Mouse (Mus musculus) spleen, adult 2 months (tissue): ENCODE measurements around the gene Fbxl4. TPM values are rescaled to one million over a fixed set of nuclear protein-coding genes. Genes with fewer than 3 reads are reported as not detected.

Experiments
- DNase-seq, 2 experiments: peaks; one replicate each; pipeline versions ENCODE4 v3.0.0 to v3.0.0-alpha.2; 2012 to 2021; ENCODE audit warnings: low spot score in 2 of 2, low read depth in 1 of 2
- H3K27ac ChIP-seq: fragments of 200-500 bp; 2 replicates; pipeline ENCODE4 v1.5.1; 2012; ENCODE audit warnings: low read length, inconsistent platforms; ENCODE audit not compliant: insufficient read depth
- H3K27me3 ChIP-seq: fragments of 200-500 bp; 2 replicates; pipeline ENCODE4 v1.6.1; 2012; ENCODE audit warnings: mild to moderate bottlenecking, moderate library complexity, low read length, inconsistent platforms; ENCODE audit not compliant: control insufficient read depth, insufficient read depth
- H3K36me3 ChIP-seq: fragments of 200-500 bp; 2 replicates; pipeline ENCODE4 v1.6.1; 2012; ENCODE audit warnings: mild to moderate bottlenecking, low read length, inconsistent platforms; ENCODE audit not compliant: control insufficient read depth, insufficient read depth
- H3K4me1 ChIP-seq: fragments of 200-500 bp; 2 replicates; pipeline ENCODE4 v1.6.1; 2011; ENCODE audit warnings: inconsistent platforms; ENCODE audit not compliant: control insufficient read depth, insufficient read depth, insufficient read length
- H3K4me3 ChIP-seq: fragments of 200-500 bp; 2 replicates; pipeline ENCODE4 v1.5.1; 2011; ENCODE audit warnings: mild to moderate bottlenecking, inconsistent platforms; ENCODE audit not compliant: insufficient read depth, insufficient read length; ENCODE audit errors: extremely low read depth
- CTCF ChIP-seq: fragments of 200-500 bp; IDR thresholded peaks from 2 replicates; pipeline ENCODE4 v1.5.1; 2011; ENCODE audit warnings: mild to moderate bottlenecking, inconsistent platforms; ENCODE audit not compliant: insufficient read depth, insufficient read length, insufficient replicate concordance; ENCODE audit errors: extremely low read depth
- POLR2A ChIP-seq: fragments of 200-500 bp; IDR thresholded peaks from 2 replicates; pipeline ENCODE4 v1.6.1; 2011; ENCODE audit warnings: low read depth, low read length, inconsistent platforms
- WGBS: fragments of 180-500 bp; shearing (Covaris S2); methylation state at CpG from one replicate; pipeline ENCODE4 v1.1.7; 2018; 5-methylcytosine and 5-hydroxymethylcytosine counted together
- polyA plus RNA-seq: library from polyadenylated mRNA; depleted of rRNA; stranded (reverse); fragments of >200 nt; gene quantifications from 2 replicates; pipeline ENCODE4 v1.2.3, GENCODE M21; 2012

The Fbxl4 gene
- polyA plus RNA-seq, 1 experiment: 8.9 TPM

DNA sequence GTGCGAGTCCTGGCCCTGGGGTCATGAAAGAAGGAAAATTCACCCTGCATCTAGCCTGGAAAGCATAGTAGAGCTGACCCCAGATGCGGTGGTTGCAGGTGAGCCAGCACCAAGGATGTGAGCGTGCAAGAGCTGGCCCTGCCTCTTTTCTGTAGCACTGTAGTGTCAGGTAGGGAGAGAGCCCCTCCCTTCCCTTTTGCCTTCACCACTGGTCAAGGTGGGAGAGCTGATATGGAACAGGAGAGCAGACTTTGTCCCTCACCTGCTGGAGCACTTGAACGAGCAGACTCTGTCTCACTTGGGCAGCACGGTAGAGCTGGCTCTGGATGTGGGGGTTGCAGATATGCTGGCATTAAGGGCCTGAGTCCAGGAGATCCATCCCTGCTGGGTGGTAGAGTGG is 39.7 kb downstream of the Fbxl4 start:
- no peak overlapping the region for H3K27ac ChIP-seq
- no peak for DNase-seq
- WGBS: 92% methylated on average over 5 of the region's 5 CpGs
- no peak for TF ChIP-seq POLR2A
- no peak for TF ChIP-seq CTCF
- H3K27me3 ChIP-seq: no peaks in the 10 kb centered on the region
- no peaks in the 10 kb centered on the region for H3K36me3 ChIP-seq
- H3K4me1 ChIP-seq: peaks cover 7% of the 10 kb centered on the region; the same call in 1 of the 2 replicates
- no peak overlapping the region for H3K4me3 ChIP-seq

DNA sequence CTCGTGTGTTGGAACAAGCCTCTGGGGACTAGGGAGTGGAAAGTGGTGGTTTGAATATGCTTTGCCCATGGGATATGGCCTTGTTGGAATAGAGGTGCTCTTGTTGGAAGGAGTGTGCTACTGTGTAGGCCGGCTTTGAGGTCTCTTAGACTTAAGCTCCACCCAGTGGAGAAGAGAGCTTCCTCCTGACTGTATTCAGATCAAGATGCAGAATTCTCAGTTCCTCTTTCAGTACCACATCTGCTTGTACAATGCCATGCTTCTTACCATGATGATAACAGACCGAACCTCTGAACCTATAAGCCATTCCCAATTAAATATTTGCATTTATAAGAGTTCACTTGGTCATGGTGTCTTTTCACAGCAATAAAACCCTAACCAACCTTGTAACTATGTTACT is 44.7 kb downstream of the Fbxl4 start:
- TF ChIP-seq CTCF (peak; percentile 4; the same call in 1 of the 2 replicates), POLR2A (no peak)
- peak; percentile 28 to 57 for DNase-seq
- H3K27ac ChIP-seq: no peak overlapping the region
- H3K4me1 ChIP-seq: peaks cover 7% of the 10 kb centered on the region; the same call in 1 of the 2 replicates
- no peak overlapping the region for H3K4me3 ChIP-seq
- no peaks in the 10 kb centered on the region for H3K27me3 ChIP-seq
- peaks cover 2% of the 10 kb centered on the region for H3K36me3 ChIP-seq
- 21% methylated on average over 3 of the region's 3 CpGs for whole genome bisulfite sequencing

DNA sequence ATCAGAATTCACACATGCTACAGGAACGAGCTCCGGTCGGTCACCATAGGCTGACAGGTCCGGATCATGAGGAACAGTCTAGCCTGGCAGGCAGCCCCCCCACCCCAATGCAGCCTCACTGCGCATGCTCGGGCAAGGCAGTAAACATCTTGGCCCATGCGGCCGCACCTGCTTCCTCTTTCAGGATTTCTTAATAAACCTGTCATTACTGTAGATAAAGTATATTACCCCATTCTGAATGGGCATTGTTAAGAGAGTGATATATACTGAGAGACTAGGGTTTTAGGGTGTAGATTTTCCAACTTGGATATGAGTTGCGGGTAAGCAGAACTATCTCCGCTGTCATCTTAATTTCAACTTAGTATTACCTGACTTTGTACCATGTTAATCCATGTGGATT is 45.6 kb downstream of the Fbxl4 start:
- Histone ChIP-seq H3K27ac (no peak overlapping the region), H3K4me1 (peaks cover 6% of the 10 kb centered on the region; the same call in 1 of the 2 replicates), H3K4me3 (no peak overlapping the region), H3K36me3 (peaks cover 2% of the 10 kb centered on the region), H3K27me3 (no peaks in the 10 kb centered on the region)
- no peak for DNase-seq
- TF ChIP-seq POLR2A (no peak), CTCF (no peak)
- 78% methylated on average over 10 of the region's 10 CpGs for WGBS

DNA sequence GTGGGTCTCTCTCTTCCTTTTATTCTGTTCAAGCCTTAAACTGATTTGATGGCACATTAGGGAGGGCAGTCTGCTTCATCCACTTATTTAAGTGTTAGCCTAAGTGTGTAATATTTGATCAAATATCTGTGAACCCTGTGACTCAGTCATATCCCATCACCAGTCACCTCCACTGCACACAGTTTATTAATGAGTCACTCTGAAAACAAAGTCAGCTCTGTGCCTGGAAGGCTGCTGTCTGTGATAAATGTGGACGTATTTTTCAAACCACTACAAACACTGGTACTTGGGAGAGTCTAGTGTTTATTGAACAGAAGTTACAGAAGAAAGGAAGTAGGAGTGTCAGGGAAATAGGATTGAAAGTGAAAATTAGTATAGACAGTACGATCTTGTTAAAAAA is 63.3 kb downstream of the Fbxl4 start:
- DNase-seq: no peak
- no peaks in the 10 kb centered on the region for H3K27me3 ChIP-seq
- no peak overlapping the region for H3K27ac ChIP-seq
- WGBS: 66% methylated on average over 2 of the region's 2 CpGs
- no peaks in the 10 kb centered on the region for H3K4me1 ChIP-seq
- H3K4me3 ChIP-seq: no peak overlapping the region
- peaks cover 3% of the 10 kb centered on the region; the same call in 1 of the 2 replicates for H3K36me3 ChIP-seq
- TF ChIP-seq POLR2A: no peak
- no peak for TF ChIP-seq CTCF

DNA sequence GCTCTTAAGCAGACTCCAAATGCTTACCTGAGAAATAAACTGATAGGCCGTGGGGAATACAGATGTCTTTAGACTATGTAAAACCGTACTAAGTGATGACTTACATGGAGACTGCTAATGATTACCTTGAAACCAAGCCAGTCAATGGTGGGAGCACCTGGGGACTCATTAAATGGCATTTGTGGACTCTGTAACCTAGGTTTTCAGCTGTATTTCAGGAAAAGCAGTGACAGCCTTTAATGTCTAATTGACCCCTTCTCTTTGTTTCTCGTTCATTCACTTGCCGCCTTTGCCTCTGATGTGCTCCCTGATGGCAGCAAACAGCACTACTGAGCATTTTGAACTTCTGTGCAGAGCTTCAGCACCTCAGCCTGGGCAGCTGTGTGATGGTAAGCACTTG is 65.1 kb downstream of the Fbxl4 start:
- Histone ChIP-seq H3K36me3 (peaks cover 5% of the 10 kb centered on the region; the same call in 1 of the 2 replicates), H3K27ac (no peak overlapping the region), H3K4me3 (no peak overlapping the region), H3K4me1 (no peaks in the 10 kb centered on the region), H3K27me3 (no peaks in the 10 kb centered on the region)
- WGBS: 97% methylated on average over 4 of the region's 4 CpGs
- no peak for DNase-seq
- no peak for TF ChIP-seq POLR2A
- no peak for TF ChIP-seq CTCF

DNA sequence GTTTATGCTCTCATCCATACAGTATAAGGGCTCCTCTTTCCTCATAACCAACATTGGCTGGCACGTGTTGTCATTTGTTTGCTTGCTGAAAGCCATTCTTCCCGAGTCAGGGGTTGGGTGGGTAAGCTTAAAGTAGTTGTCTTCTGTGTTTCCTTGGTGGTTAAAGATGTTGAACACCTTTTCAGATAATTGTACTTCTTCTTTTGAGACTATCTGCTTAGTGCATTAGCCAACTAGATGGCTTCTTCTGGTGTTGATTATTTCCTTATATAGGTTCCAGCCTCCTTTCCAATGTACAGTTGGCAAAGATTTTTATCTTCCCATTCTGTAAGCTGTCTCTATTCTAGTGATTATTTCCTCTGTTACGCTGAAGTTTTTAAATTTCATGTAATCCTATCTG is 70.8 kb downstream of the Fbxl4 start:
- no peak overlapping the region for H3K4me3 ChIP-seq
- no peak for DNase-seq
- H3K36me3 ChIP-seq: peaks cover 5% of the 10 kb centered on the region; the same call in 1 of the 2 replicates
- H3K4me1 ChIP-seq: no peaks in the 10 kb centered on the region
- no peak overlapping the region for H3K27ac ChIP-seq
- TF ChIP-seq CTCF (no peak), POLR2A (no peak)
- no peaks in the 10 kb centered on the region for H3K27me3 ChIP-seq
- WGBS: 92% methylated on average over 3 of the region's 3 CpGs

DNA sequence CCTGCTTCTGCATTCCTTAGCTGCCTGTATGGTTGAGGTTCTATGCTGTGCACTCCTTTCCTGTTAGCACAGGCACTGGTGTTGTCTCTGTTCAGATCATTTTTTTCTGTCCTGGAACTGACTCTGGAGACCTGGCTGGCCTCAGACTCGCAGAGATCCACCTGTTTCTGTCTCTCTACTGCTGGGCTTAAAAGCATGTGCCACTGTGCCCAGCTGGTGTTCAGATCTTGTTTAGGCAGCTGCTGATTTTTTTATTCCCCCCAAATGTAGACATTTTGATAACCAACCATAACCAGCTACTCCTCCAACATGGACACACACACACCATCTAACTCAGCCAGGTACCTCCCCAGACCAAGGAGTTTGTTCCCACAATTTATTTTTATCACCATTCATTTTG is 112.2 kb downstream of the Fbxl4 start:
- H3K27me3 ChIP-seq: no peaks in the 10 kb centered on the region
- WGBS: 92% methylated on average over 1 of the region's 1 CpGs
- H3K36me3 ChIP-seq: no peaks in the 10 kb centered on the region
- no peak overlapping the region for H3K27ac ChIP-seq
- H3K4me1 ChIP-seq: no peaks in the 10 kb centered on the region
- H3K4me3 ChIP-seq: no peak overlapping the region
- TF ChIP-seq POLR2A (no peak), CTCF (no peak)
- no peak for DNase-seq
